Mouse (Mus musculus) CH12.LX (cell line): Measurements from ENCODE around the gene Daglb. TPM values are rescaled to one million over a fixed set of nuclear protein-coding genes. Genes with fewer than 3 reads are reported as not detected.

Experiments used
- DNase-seq: peaks from one replicate; pipeline ENCODE4 v3.0.0-alpha.2; 2013; ENCODE audit errors: extremely low read depth
- H3K27ac ChIP-seq: 2 replicates; pipeline ENCODE4 v1.5.1; 2012; ENCODE audit warnings: low read depth, mild to moderate bottlenecking, control low read depth, moderate library complexity; ENCODE audit not compliant: insufficient read depth
- H3K27me3 ChIP-seq: replicated peaks from 2 replicates; pipeline ENCODE3; 2012; ENCODE audit warnings: inconsistent platforms
- H3K36me3 ChIP-seq, 2 experiments: replicated peaks in 1 of 2; 2 replicates each; pipeline versions ENCODE3 to v1.6.1; 2012; ENCODE audit warnings: inconsistent platforms in 1 of 2, low read length in 1 of 2, mild to moderate bottlenecking in 1 of 2, mixed read lengths in 1 of 2, moderate library complexity in 1 of 2; ENCODE audit not compliant: control insufficient read depth in 1 of 2, insufficient read depth in 1 of 2
- H3K4me1 ChIP-seq, 2 experiments: 2 replicates each; pipeline ENCODE4 v1.6.1; 2012; ENCODE audit warnings: inconsistent platforms in 1 of 2, moderate library complexity in 1 of 2; ENCODE audit not compliant: insufficient read depth in 2 of 2, control insufficient read depth in 1 of 2
- H3K4me2 ChIP-seq: 2 replicates; pipeline ENCODE4 v1.6.1; 2012; ENCODE audit warnings: low read depth, mild to moderate bottlenecking, control low read depth; ENCODE audit not compliant: poor library complexity, insufficient read depth, severe bottlenecking
- H3K4me3 ChIP-seq, 3 experiments: fragments of 150-350 bp in 1 of 3; sonication (generic) in 1 of 3; replicated peaks in 1 of 3; 2 replicates each; pipeline versions ENCODE3 to v1.5.1; 2011 to 2012; ENCODE audit warnings: low read depth in 2 of 3, low read length in 2 of 3, mild to moderate bottlenecking in 2 of 3, moderate library complexity in 2 of 3, control low read depth in 1 of 3, improper control_type of control experiment in 1 of 3, inconsistent platforms in 1 of 3, mixed read lengths in 1 of 3; ENCODE audit not compliant: poor library complexity in 1 of 3
- H3K79me2 ChIP-seq: replicated peaks from 2 replicates; pipeline ENCODE4 v1.6.1; 2012; ENCODE audit warnings: mild to moderate bottlenecking, moderate library complexity; ENCODE audit not compliant: control insufficient read depth, poor library complexity, insufficient read depth, severe bottlenecking; ENCODE audit errors: extremely low read depth
- H3K9ac ChIP-seq: 2 replicates; pipeline ENCODE4 v1.6.1; 2012; ENCODE audit warnings: low read depth, mild to moderate bottlenecking, control low read depth, moderate library complexity; ENCODE audit not compliant: insufficient read depth
- H3K9me3 ChIP-seq: replicated peaks from 2 replicates; pipeline ENCODE3; 2012; ENCODE audit warnings: low read length, inconsistent platforms, mixed read lengths
- CTCF ChIP-seq, 2 experiments: IDR thresholded peaks in 1 of 2; conservative IDR thresholded peaks in 1 of 2; 2 replicates each; pipeline ENCODE4 v1.5.1; 2011 to 2012; ENCODE audit warnings: low read depth in 2 of 2, low read length in 2 of 2, improper control_type of control experiment in 1 of 2, inconsistent platforms in 1 of 2, mild to moderate bottlenecking in 1 of 2, moderate library complexity in 1 of 2
- E2F4 ChIP-seq: IDR thresholded peaks from 2 replicates; pipeline ENCODE4 v1.6.1; 2011; ENCODE audit warnings: low read depth, low read length, improper control_type of control experiment; ENCODE audit not compliant: insufficient replicate concordance
- EP300 ChIP-seq: IDR thresholded peaks from 2 replicates; pipeline ENCODE4 v1.6.1; 2011; ENCODE audit warnings: low read length, improper control_type of control experiment
- GABPA ChIP-seq: IDR thresholded peaks from 2 replicates; pipeline ENCODE4 v1.6.1; 2012; ENCODE audit warnings: low read depth, low read length, improper control_type of control experiment, inconsistent platforms; ENCODE audit not compliant: insufficient replicate concordance
- JUND ChIP-seq: conservative IDR thresholded peaks from 2 replicates; pipeline ENCODE4 v1.6.1; 2011; ENCODE audit warnings: low read depth, low read length, improper control_type of control experiment
- MAX ChIP-seq: IDR thresholded peaks from 2 replicates; pipeline ENCODE4 v1.6.1; 2011; ENCODE audit warnings: low read length, improper control_type of control experiment
- MEF2A ChIP-seq: IDR thresholded peaks from 2 replicates; pipeline ENCODE4 v1.6.1; 2014; ENCODE audit warnings: low read depth, mild to moderate bottlenecking, inconsistent platforms, low read length, improper control_type of control experiment, borderline replicate concordance
- MXI1 ChIP-seq: IDR thresholded peaks from 2 replicates; pipeline ENCODE4 v1.6.1; 2011; ENCODE audit warnings: mild to moderate bottlenecking, low read depth, low read length, improper control_type of control experiment
- MYC ChIP-seq: IDR thresholded peaks from 2 replicates; pipeline ENCODE4 v1.6.1; 2011; ENCODE audit warnings: low read depth, mild to moderate bottlenecking, improper control_type of control experiment, low read length
- NELFE ChIP-seq: IDR thresholded peaks from 2 replicates; pipeline ENCODE4 v1.6.1; 2011; ENCODE audit warnings: low read depth, low read length, improper control_type of control experiment
- PAX5 ChIP-seq: IDR thresholded peaks from 2 replicates; pipeline ENCODE4 v1.6.1; 2012; ENCODE audit warnings: low read length, inconsistent platforms, mixed read lengths
- POLR2A ChIP-seq: IDR thresholded peaks from 2 replicates; pipeline ENCODE4 v1.6.1; 2011; ENCODE audit warnings: low read depth, mild to moderate bottlenecking, improper control_type of control experiment, low read length
- TCF12 ChIP-seq: IDR thresholded peaks from 2 replicates; pipeline ENCODE4 v1.6.1; 2014; ENCODE audit warnings: low read depth, mild to moderate bottlenecking, inconsistent platforms, low read length, improper control_type of control experiment
- USF2 ChIP-seq: conservative IDR thresholded peaks from 2 replicates; pipeline ENCODE4 v1.6.1; 2011; ENCODE audit warnings: low read depth, low read length, improper control_type of control experiment
- ZC3H11A ChIP-seq: IDR thresholded peaks from 2 replicates; pipeline ENCODE4 v1.6.1; 2012; ENCODE audit warnings: low read depth, mild to moderate bottlenecking, inconsistent platforms, low read length, improper control_type of control experiment
- ZKSCAN1 ChIP-seq: IDR thresholded peaks from 2 replicates; pipeline ENCODE4 v1.6.1; 2012; ENCODE audit warnings: low read depth, inconsistent platforms, low read length, improper control_type of control experiment, borderline replicate concordance
- ZNF384 ChIP-seq: IDR thresholded peaks from 2 replicates; pipeline ENCODE4 v1.6.1; 2012; ENCODE audit warnings: low read depth, low read length, improper control_type of control experiment, inconsistent platforms
- dilution Hi-C: fragments of 300-500 bp; cut with MboI; formaldehyde crosslinking; loops from 2 replicates; pipeline ENCODE4 v1.14.3; 2020; ENCODE audit warnings: low sequenced_read_pairs; ENCODE audit not compliant: extremely low pct_unique_long_range_greater_than_20kb, extremely low pct_ligation_motif_present
- in situ Hi-C: fragments of 300-500 bp; cut with MboI; formaldehyde crosslinking; loops from 3 replicates; pipeline ENCODE4 v1.14.3; 2019; ENCODE audit warnings: low sequenced_read_pairs, low pct_ligation_motif_present, low pct_unique_long_range_greater_than_20kb, mixed read lengths
- polyA plus RNA-seq: library from polyadenylated mRNA; unstranded; fragments of >175 nt; gene quantifications from 2 replicates; pipeline ENCODE4 v1.2.1, GENCODE M21; 2012; ENCODE audit warnings: low read depth; ENCODE audit not compliant: insufficient read length
- total RNA-seq, 2 experiments: library from RNA; depleted of rRNA; stranded (reverse); fragments of 300-350 nt in 1 of 2; fragments of >200 nt in 1 of 2; gene quantifications; 2 replicates each; pipeline ENCODE4 v1.2.3; 2012 to 2014

Daglb gene
- total and polyA plus RNA-seq, 3 experiments: 10.4 to 11.9 (median 11.4) TPM

DNA sequence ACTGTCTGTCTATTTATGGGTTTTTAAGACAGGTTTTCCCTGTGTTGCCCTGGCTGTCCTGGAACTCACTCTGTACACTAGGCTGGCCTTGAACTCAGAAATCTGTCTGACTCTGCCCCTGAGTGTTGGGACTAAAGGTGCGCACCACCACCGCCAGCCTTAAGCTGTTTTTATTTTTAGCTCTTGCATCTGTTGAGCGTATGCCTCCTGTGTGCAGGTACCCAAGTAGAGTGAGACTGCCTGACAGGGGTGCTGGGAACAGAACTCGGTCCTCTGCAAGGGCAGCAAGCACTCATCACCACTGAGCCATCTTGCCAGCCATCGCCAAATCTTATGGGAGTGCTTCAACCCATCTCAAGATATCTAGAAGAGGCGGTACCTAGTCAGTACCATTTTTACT is 11.6 kb downstream of the Daglb start:
- dilution Hi-C loops: no loop called here
- Histone ChIP-seq H3K36me3 (peaks cover 60 to 93% of the 10 kb centered on the region in 2 experiments), H3K4me2 (no peak overlapping the region), H3K79me2 (no peaks in the 10 kb centered on the region), H3K9me3 (no peaks in the 10 kb centered on the region), H3K9ac (no peak overlapping the region), H3K27me3 (no peaks in the 10 kb centered on the region), H3K4me1 (peaks cover 5 to 11% of the 10 kb centered on the region in 2 experiments), H3K4me3 (no peak overlapping the region), H3K27ac (no peak overlapping the region)
- no peak for DNase-seq
- no peak for TF ChIP-seq MEF2A
- no peak for TF ChIP-seq USF2
- no peak for TF ChIP-seq MXI1
- no peak for TF ChIP-seq GABPA
- TF ChIP-seq ZC3H11A: no peak
- no peak for TF ChIP-seq ZNF384
- no peak for TF ChIP-seq TCF12
- no peak for TF ChIP-seq MYC
- TF ChIP-seq E2F4: no peak
- in situ Hi-C loops: no loop called here

DNA sequence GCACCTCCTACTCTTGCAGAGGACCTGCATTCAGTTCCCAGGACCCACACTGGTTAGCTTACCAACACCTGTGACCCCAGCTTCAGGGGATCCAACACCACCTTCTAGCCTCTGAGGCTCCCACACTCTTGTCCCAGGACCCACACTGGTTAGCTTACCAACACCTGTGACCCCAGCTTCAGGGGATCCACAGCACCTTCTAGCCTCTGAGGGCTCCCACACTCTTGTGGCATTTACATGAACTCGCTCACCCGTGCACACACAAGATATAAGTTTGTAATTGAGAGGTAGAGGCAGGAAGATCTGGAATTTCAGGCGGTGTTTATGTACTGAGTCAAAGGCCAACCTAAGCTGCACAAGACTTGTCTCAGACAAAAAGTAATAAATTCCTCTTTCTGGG is 13.5 kb downstream of the Daglb start:
- dilution Hi-C loops (no loop called here), in situ Hi-C loops (no loop called here)
- no peak for DNase-seq
- Histone ChIP-seq H3K4me3 (no peak overlapping the region), H3K79me2 (no peaks in the 10 kb centered on the region), H3K4me2 (no peak overlapping the region), H3K27me3 (no peaks in the 10 kb centered on the region), H3K36me3 (peaks cover 68 to 95% of the 10 kb centered on the region in 2 experiments), H3K4me1 (no peaks in the 10 kb centered on the region), H3K27ac (no peak overlapping the region), H3K9me3 (no peaks in the 10 kb centered on the region), H3K9ac (no peak overlapping the region)
- TF ChIP-seq MAX (no peak), PAX5 (no peak)

DNA sequence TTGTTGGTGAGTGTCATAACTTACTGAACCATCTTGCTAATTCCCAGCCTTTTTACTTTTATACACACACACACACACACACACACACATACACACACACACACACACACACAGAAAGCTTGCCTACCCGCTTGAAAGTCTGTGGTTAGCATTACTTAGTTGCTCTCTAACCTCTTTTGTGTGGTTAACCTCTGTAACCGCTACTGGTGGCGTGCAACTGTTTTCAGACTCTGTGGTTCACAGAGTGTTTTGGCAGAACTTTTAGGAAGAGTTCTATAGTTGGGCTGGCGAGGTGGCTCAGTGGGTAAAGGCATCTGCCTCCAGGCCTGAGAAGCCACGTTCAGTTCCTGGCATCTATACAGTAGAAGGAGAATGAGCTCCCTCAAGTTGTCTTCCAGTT is 20.6 kb downstream of the Daglb start:
- Histone ChIP-seq H3K4me1 (peaks cover 2 to 10% of the 10 kb centered on the region in 2 experiments; a peak in 2 of 4 replicates), H3K9me3 (no peaks in the 10 kb centered on the region), H3K9ac (no peak overlapping the region), H3K79me2 (no peaks in the 10 kb centered on the region), H3K27ac (no peak overlapping the region), H3K36me3 (peaks cover 72 to 93% of the 10 kb centered on the region in 2 experiments), H3K4me3 (no peak overlapping the region), H3K4me2 (no peak overlapping the region), H3K27me3 (no peaks in the 10 kb centered on the region)
- in situ Hi-C loops: no loop called here
- TF ChIP-seq POLR2A (no peak), EP300 (no peak), JUND (no peak), ZKSCAN1 (no peak), CTCF (conservative IDR thresholded peaks at IDR 0.05 in 1 of 2, IDR thresholded peaks at IDR 0.05 in 1 of 2; ENCODE audit: low read depth in 2 of 2, low read length in 2 of 2) (no peak), NELFE (no peak)
- DNase-seq: no peak
- dilution Hi-C loops: no loop called here
